Mouse (Mus musculus) gastrocnemius, postnatal 10 days (tissue): ENCODE results near the gene Mrpl47. TPM values are rescaled to one million over a fixed set of nuclear protein-coding genes. Genes with fewer than 3 reads are reported as not detected.
A peak's percentile ranks its signal among the peaks of the same experiment; 100 is the strongest.
"Not testable (repeated sequence)": the region's sequence is repeated elsewhere in the genome, so short reads cannot be mapped to it uniquely, and the experiment has no call there.

Experiments used
- DNase-seq: peaks from one replicate; pipeline ENCODE4 v3.0.0; 2021; ENCODE audit warnings: mixed read lengths
- total RNA-seq, 2 experiments: library from RNA; stranded (reverse); gene quantifications; 2 replicates each; pipeline ENCODE4 v1.2.3; 2021

Gene Mrpl47
- total RNA-seq, 2 experiments from 2014 or later: 31.1 to 34.7 TPM

- no peak for DNase-seq
Observed at GRCm38 (mm10) chr3:32708052-32708367, 29.4 kb downstream of the Mrpl47 start.

DNA sequence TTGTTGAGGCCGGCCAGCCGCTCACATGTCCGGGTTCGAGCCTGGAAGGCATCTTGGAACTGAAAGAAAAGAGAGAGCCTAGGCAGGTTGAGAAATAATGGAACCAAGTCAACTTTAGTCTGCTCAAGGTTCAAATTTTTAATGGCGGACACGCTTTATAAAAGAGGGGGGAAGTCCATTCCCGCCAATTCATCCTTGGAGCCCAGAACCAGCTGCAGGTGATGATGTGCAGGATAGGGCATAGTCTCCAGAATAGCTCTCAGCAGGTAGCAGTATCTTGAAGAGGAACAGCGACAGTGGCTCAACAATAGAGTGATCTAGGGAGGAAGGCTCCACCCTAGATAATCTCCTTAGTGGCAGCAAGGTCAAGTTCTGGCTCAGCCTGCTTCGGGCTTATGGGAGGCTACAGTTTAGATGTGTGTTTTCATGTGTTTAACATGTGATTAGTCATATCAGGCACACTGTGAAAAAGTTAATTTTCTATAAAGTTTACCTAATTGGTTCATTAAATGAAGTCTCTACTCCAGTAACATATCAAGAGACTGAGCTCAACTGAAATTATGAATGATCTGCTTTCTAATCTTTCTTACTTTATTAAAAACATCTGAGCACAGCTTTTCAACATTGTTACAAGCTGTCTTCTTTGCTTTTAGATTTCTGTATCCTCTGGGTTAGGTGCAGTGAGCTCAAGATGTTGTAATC is 31.6 kb downstream of the Mrpl47 start, which contains the start of gene Actl6a:
Actl6a (plus strand) TSS at position 652 of the 702 bp plus-strand sequence.
- DNase-seq: not testable (repeated sequence)

DNA sequence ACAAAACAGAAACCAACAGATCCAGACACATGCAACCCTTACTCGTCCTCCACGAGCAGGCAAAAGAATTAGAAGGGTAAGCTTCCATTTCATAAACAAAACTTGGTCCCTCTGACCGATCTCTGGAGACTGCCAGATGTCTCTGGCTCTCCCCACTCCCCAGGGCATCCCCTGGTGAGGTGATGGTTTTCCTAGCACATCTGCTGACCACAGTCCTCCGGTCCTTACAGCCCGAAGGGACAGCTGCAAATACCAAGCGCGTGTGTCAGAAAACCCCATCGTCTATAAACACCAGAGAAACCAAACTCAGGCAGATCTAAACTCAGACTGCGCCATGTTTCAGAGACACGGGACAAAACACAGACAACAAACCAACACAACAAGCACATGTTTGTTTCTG is 32.8 kb downstream of the Mrpl47 start:
- DNase-seq: not testable (repeated sequence)

DNA sequence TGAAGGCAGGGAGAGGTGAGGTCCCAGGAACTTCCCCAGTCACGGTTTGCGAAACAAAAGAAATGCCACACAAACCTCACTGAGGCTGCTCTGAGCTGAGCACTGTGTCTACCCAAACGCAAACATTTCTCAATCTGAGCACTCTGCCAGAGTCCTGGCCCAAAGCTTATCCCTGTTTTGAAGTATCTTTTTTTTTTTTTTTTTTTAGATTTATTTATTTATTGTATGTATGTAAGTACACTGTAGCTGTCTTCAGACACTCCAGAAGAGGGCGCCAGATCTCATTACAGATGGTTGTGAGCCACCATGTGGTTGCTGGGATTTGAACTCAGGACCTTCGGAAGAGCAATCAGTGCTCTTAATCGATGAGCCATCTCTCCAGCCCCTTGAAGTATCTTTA is 33.4 kb downstream of the Mrpl47 start:
- DNase-seq: not testable (repeated sequence)

GRCm38 (mm10) chr3:32698228-32698863 is 39.1 kb downstream of the Mrpl47 start:
- peak; percentile 90 for DNase-seq

GRCm38 (mm10) chr3:32695583-32695980 is 41.8 kb downstream of the Mrpl47 start:
- DNase-seq: no peak

DNA sequence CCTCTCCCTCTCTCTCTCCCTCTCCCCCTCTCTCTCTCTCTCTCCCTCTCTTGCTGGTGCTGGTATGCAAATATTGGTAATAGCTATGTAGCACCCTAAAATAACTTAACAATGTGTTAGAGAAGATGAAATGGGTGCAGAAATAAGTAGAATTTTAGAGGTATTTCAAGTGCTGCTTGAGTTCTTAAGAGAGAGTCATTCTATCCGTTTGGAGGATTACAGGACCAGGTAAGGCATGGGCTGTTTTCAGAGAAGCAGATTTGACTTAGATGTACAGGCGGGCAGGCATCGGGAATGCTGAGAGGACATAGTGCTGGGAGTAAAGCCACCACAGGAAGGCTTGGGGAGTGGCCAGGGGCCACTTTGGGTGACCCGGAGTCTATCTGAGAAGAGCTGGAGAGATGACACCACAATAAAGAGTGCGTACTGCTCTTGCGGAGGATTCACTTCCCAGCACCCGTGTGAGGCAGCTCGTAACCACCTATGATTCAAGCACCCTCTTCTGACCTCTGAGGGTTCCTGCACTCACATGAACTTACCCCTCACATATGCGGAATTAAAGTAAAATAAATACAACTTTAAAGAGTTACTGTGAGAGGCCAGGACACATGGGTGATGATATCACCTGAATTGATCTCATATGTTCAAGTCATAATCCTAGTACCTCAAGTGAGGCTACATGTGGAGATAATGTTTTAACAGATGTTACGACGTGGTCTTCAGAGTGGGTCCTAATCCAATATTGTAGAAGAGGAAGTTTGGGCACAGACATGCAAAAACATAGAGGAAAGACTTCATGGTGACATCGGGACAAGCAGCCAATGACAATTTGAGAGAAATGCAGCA is 42.4 kb downstream of the Mrpl47 start:
- DNase-seq: no peak

GRCm38 (mm10) chr3:32694211-32694610 is 43.2 kb downstream of the Mrpl47 start:
- no peak for DNase-seq

- DNase-seq: no peak
Observed at GRCm38 (mm10) chr3:32691841-32692240, 45.6 kb downstream of the Mrpl47 start.

DNA sequence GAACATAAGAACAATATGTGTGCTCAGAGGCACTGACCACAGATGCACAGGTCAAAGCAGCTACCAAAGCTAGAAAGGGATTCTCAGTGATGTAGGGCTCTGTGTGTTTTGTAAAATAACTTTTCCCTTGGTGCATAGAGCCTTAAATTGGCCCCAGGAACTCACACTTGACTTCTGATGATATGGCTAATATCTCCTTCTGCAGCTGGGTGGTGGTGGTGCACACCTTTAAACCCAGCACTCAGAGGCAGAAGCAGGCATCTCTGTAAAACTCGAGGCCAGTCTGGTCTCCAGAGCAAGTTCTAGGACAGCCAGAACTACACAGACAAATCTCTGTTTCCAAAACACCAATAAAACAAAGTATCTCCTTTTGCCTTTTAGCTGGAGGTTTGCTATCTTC is 46.5 kb downstream of the Mrpl47 start:
- no peak for DNase-seq

DNA sequence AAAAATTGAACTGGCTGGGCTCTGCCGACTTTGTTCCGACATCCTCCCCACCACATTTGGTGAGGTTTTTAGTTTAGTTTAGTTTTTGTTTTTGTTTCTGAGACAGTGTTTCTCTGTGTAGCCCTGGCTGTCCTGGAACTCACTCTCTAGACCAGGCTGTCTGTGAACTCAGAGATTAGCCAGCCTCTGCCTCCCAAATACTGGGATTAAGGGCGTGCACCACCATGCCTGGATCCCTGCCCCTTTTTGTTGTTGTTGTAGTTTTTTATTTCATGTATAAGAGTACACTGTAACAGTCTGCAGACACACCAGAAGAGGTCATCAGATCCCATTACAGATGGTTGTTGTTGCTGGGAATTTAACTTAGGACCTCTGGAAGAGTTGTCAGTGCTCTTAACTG is 47.4 kb downstream of the Mrpl47 start:
- DNase-seq: no peak

DNA sequence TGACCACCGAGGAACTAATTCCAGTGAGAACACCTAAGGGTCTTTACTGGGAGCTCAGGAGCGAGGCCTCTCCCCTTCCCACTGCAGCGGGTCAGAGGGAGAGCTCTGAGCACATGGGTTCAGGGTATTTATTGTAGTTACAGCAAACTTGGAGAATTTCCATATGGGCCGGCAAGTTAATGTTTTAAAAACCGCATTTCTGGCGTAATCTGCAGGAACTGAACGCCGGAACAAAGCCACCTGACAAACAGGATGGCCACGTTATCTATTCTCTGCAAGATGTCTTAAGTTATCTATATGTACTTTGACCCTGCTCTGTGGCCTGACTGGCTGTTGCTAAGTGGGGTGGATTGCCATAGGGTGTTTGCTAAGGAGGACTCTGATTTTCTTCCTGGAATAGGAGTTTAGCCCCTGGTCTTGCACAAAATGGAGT is 47.8 kb downstream of the Mrpl47 start:
- no peak for DNase-seq

DNA sequence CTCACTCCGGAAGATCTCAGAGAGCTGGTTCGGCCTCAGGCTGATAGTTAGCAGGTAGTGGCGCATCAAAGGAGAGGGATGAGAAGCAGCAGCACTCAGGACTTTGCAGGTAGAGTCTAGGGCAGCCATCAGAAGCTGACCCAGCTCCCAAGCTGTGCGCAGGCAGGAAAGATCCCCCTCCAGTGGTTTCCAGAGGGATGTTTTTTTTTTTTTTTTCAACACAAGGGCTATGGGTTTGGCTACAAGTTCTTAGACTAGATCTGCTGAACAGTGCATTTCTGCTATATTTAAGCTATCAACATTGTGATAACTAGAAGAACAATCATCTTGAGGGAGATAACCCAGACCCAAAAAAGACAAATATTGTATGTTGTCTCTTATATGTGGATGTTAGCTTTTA is 50.2 kb downstream of the Mrpl47 start:
- no peak for DNase-seq

- DNase-seq: no peak
Observed at GRCm38 (mm10) chr3:32686537-32686936, 50.9 kb downstream of the Mrpl47 start.

DNA sequence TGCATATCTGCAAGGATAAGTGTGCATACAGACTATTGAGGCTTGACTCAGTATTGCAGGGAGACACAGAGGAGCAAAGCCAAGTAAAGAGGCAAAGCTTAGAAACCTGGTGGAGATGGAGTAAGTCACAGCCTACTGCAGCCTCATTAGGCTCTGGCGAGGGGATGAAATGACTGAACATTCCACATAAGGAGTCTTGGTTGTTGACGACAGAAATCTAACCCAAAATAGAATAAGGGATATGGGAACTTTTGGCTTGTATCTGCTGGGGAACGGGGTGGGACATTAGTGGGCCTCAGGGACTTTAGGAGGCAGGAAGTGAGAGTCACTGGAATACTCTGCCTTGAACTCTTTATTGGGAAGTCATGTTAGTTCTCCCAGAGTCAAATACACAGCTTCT is 52.8 kb downstream of the Mrpl47 start:
- DNase-seq: no peak

DNA sequence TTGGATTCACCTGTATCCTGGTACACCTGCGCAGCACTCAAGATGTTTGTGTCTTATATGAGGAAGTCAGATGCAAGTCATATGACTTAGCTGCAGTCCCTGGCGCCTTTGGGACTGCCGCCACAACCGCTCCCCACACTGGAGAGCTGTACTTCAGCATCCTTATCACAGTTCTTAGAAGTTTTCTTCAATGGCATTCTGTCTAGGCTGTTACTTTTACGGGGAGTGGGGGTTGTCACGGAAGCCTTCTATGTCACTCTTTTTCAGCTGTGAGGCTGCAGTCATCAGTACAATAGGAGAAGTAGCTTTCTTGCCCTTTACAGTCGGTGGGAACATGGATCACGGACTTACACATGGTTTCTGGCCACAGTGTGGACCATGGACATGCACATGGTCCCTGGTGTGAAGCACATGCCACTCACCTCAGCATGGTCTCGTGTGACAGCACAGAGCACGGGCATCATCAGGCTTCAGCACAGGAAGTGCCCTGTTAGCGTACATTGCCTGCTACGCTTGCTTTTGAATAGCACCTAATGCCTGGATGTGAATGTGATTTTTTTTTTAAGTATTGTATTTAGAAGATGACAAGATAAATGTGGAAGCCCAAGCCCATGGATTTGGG is 54.4 kb downstream of the Mrpl47 start:
- DNase-seq: no peak

- DNase-seq: no peak
Observed at GRCm38 (mm10) chr3:32676393-32676792, 61.0 kb downstream of the Mrpl47 start.

Other genes starting within 250 kb of the Mrpl47 start
- gene Kcnmb3, start 245.4 kb downstream of the Mrpl47 start, total RNA-seq: under 1 TPM in 1 of 2 experiments, not detected in 1; 0.25 TPM
- 10 to 100 TPM; 22.8 to 27.1 TPM for gene Zfp639, start 227.3 kb downstream of the Mrpl47 start, total RNA-seq
- gene Mfn1, start 208.1 kb downstream of the Mrpl47 start, total RNA-seq: 100 to 1,000 TPM in 1 of 2 experiments, 10 to 100 TPM in 1; 99.2 to 103 TPM
- 10 to 100 TPM; 26.5 to 30.2 TPM for gene Gnb4, start 121.0 kb downstream of the Mrpl47 start, total RNA-seq
- 10 to 100 TPM; 27.3 to 30.7 TPM for gene Actl6a, start 31.3 kb downstream of the Mrpl47 start, total RNA-seq
- 100 to 1,000 TPM; 393 to 444 TPM for gene Ndufb5, start 615 bp downstream of the Mrpl47 start, total RNA-seq
- 100 to 1,000 TPM; 125 to 134 TPM for gene Usp13, start 79.9 kb upstream of the Mrpl47 start, total RNA-seq